Mouse (Mus musculus): Measurements from ENCODE around the gene Cdpf1. TPM values are rescaled to one million over a fixed set of nuclear protein-coding genes. Genes with fewer than 3 reads are reported as not detected.

Gene Cdpf1
- polyA plus RNA-seq, 1 experiment from 2014 or later, result 26.8 TPM

DNA sequence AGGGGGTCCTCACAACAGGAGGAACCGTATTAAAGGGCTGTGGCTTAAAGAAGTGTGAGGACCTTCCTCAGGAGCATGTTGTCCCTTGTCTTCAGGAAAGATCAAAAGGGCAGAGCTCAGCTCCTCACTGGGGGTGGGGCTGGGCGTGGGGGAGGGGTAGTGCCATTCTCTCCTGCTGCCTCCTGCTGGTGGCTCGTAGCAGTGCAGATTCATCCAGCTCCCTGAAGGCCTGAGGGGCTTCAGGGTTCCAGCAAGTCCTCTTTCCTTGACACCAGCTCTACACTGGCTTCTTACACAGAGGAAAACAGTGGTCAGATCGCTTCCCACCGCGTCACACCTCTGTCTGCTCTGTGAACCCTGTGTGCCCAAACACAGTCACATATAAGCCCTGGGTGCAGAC, 29.5 kb upstream of the Cdpf1 start:
- H3K9ac ChIP-seq, result no peak overlapping the region
- no peaks in the 10 kb centered on the region for H3K4me1 ChIP-seq (ENCODE audit: insufficient read depth)
- H3K36me3 ChIP-seq (ENCODE audit: insufficient read depth), result no peaks in the 10 kb centered on the region
- WGBS, result 28% methylated on average over 6 of the region's 6 CpGs
- H3K9me3 ChIP-seq (ENCODE audit: low read depth, low read length), result no peaks in the 10 kb centered on the region
- H3K4me2 ChIP-seq, result no peak overlapping the region
- peak; percentile 63 for TF ChIP-seq CTCF (IDR thresholded peaks at IDR 0.05; ENCODE audit: low read depth)
- H3K27ac ChIP-seq (ENCODE audit: low read depth), result no peak overlapping the region
- DNase-seq, result no peak
- no peak overlapping the region for H3K4me3 ChIP-seq (ENCODE audit: low read depth, low read length)
- no peaks in the 10 kb centered on the region for H3K27me3 ChIP-seq (ENCODE audit: insufficient read depth, low read length)
- no peak for ATAC-seq (ENCODE audit: insufficient read depth)

GRCm38 (mm10) chr15:85836887-85837286, 25.4 kb upstream of the Cdpf1 start:
- no peak for TF ChIP-seq CTCF (IDR thresholded peaks at IDR 0.05; ENCODE audit: low read depth)
- H3K27ac ChIP-seq (ENCODE audit: low read depth), result no peak overlapping the region
- WGBS, result 91% methylated on average over 5 of the region's 5 CpGs

GRCm38 (mm10) chr15:85835335-85835734, 23.8 kb upstream of the Cdpf1 start:
- Histone ChIP-seq H3K27ac (ENCODE audit: low read depth) (no peak overlapping the region), H3K4me3 (ENCODE audit: low read depth, low read length) (no peak overlapping the region), H3K4me2 (no peak overlapping the region), H3K9ac (no peak overlapping the region), H3K4me1 (ENCODE audit: insufficient read depth) (no peaks in the 10 kb centered on the region), H3K9me3 (ENCODE audit: low read depth, low read length) (no peaks in the 10 kb centered on the region), H3K36me3 (ENCODE audit: insufficient read depth) (no peaks in the 10 kb centered on the region), H3K27me3 (ENCODE audit: insufficient read depth, low read length) (no peaks in the 10 kb centered on the region)
- 47% methylated on average over 3 of the region's 3 CpGs for WGBS
- no peak for ATAC-seq (ENCODE audit: insufficient read depth)
- peak; percentile 32; the same call in 1 of the 2 replicates for TF ChIP-seq CTCF (IDR thresholded peaks at IDR 0.05; ENCODE audit: low read depth)
- DNase-seq, result no peak

More at GRCm38 (mm10) chr15:85836887-85837286, 25.4 kb upstream of the Cdpf1 start:
- H3K36me3 ChIP-seq (ENCODE audit: insufficient read depth), result no peaks in the 10 kb centered on the region
- no peaks in the 10 kb centered on the region for H3K27me3 ChIP-seq (ENCODE audit: insufficient read depth, low read length)
- H3K4me1 ChIP-seq (ENCODE audit: insufficient read depth), result no peaks in the 10 kb centered on the region
- no peak overlapping the region for H3K4me3 ChIP-seq (ENCODE audit: low read depth, low read length)
- H3K4me2 ChIP-seq, result no peak overlapping the region
- ATAC-seq (ENCODE audit: insufficient read depth) (no peak), DNase-seq (no peak)
- no peak overlapping the region for H3K9ac ChIP-seq
- no peaks in the 10 kb centered on the region for H3K9me3 ChIP-seq (ENCODE audit: low read depth, low read length)

GRCm38 (mm10) chr15:85832599-85832998, 21.1 kb upstream of the Cdpf1 start:
- Histone ChIP-seq H3K27me3 (ENCODE audit: insufficient read depth, low read length) (no peaks in the 10 kb centered on the region), H3K27ac (ENCODE audit: low read depth) (no peak overlapping the region), H3K4me3 (ENCODE audit: low read depth, low read length) (peak overlapping the region; percentile 53), H3K36me3 (ENCODE audit: insufficient read depth) (no peaks in the 10 kb centered on the region), H3K4me2 (peak overlapping the region; percentile 85), H3K4me1 (ENCODE audit: insufficient read depth) (no peaks in the 10 kb centered on the region), H3K9me3 (ENCODE audit: low read depth, low read length) (no peaks in the 10 kb centered on the region), H3K9ac (peak overlapping the region; percentile 52)
- no peak for ATAC-seq (ENCODE audit: insufficient read depth)
- TF ChIP-seq CTCF (IDR thresholded peaks at IDR 0.05; ENCODE audit: low read depth), result no peak
- 44% methylated on average over 8 of the region's 8 CpGs for WGBS
- no peak for DNase-seq

DNA sequence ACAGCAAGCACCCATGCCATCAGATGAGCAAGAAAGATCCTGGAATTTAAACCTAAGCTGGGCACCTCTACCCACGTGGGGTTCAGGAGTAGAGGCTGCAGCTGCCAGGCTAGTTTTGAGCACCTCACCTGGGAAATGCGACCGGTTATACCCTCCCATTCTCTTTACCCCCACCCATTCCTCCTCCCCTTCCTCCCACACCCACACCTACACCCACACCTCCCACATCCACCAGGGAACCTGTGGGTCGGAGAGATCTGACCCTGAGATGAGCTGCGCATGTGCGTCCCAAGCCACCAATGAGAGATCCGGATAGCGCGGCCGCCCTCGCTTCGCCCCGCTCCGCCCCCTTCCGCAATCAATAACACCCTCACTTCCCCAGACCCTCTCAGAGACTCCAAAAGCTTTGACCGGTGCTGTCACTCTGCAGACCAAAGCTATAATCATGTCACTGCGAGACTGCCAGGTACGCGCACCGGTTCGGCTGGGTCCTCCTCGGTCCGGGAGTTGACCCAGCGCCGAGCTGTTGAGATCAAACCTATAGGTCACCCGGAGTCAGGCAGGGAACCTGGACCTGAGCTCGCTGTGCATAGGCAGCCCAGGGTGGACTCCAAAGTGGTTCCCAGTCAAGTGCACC, 20.6 kb upstream of the Cdpf1 start, which contains the start of gene Ttc38:
Gene Ttc38 (plus strand): TSS at position 353 of the 637 bp plus-strand sequence.
- Histone ChIP-seq H3K4me1 (ENCODE audit: insufficient read depth) (no peaks in the 10 kb centered on the region), H3K4me2 (peak within 1 kb of the TSS; percentile 85), H3K36me3 (ENCODE audit: insufficient read depth) (no peaks in the 10 kb centered on the region), H3K4me3 (ENCODE audit: low read depth, low read length) (peak within 1 kb of the TSS; percentile 53), H3K9me3 (ENCODE audit: low read depth, low read length) (no peaks in the 10 kb centered on the region), H3K27me3 (ENCODE audit: insufficient read depth, low read length) (no peaks in the 10 kb centered on the region), H3K27ac (ENCODE audit: low read depth) (peak within 1 kb of the TSS; percentile 36; the same call in 1 of the 2 replicates), H3K9ac (peak within 1 kb of the TSS; percentile 52)
- under 1% methylated on average over 27 of the region's 27 CpGs for WGBS
- TF ChIP-seq CTCF (IDR thresholded peaks at IDR 0.05; ENCODE audit: low read depth), result 0 out of 2 replicates have a peak, but pooled peaks have one; percentile 11
- DNase-seq (peak; percentile 79), ATAC-seq (ENCODE audit: insufficient read depth) (peak; percentile 92)

DNA sequence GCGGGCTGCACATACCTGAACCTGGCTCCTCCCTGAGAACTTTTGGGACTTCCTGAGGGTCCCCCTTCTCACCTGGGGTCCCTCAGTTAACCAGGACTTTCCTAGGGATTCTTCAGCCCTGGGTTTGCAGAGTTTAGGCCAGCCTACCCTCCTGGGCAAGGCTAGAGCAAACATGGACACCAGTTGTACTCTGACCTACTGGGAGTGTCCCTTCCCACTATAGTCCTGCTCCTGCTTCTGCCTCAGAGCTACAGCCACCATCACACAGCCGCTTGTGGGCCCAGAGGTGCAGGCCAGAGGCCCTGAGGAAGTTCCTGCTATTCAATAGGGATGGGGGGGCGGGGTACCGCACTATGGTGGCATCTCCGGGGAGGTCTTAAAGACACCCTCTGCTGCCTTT, 18.0 kb upstream of the Cdpf1 start:
- no peak overlapping the region for H3K4me3 ChIP-seq (ENCODE audit: low read depth, low read length)
- H3K27ac ChIP-seq (ENCODE audit: low read depth), result no peak overlapping the region
- no peaks in the 10 kb centered on the region for H3K4me1 ChIP-seq (ENCODE audit: insufficient read depth)
- 67% methylated on average over 5 of the region's 5 CpGs for WGBS
- no peak overlapping the region for H3K4me2 ChIP-seq
- no peaks in the 10 kb centered on the region for H3K36me3 ChIP-seq (ENCODE audit: insufficient read depth)
- H3K9me3 ChIP-seq (ENCODE audit: low read depth, low read length), result no peaks in the 10 kb centered on the region
- no peak overlapping the region for H3K9ac ChIP-seq
- no peaks in the 10 kb centered on the region for H3K27me3 ChIP-seq (ENCODE audit: insufficient read depth, low read length)
- DNase-seq (no peak), ATAC-seq (ENCODE audit: insufficient read depth) (no peak)
- no peak for TF ChIP-seq CTCF (IDR thresholded peaks at IDR 0.05; ENCODE audit: low read depth)

- H3K4me1 ChIP-seq (ENCODE audit: insufficient read depth), result no peaks in the 10 kb centered on the region
- 67% methylated on average over 4 of the region's 4 CpGs for WGBS
- DNase-seq, result no peak
- H3K9me3 ChIP-seq (ENCODE audit: low read depth, low read length), result no peaks in the 10 kb centered on the region
- no peak overlapping the region for H3K27ac ChIP-seq (ENCODE audit: low read depth)
- no peak overlapping the region for H3K9ac ChIP-seq
- no peak overlapping the region for H3K4me2 ChIP-seq
- no peaks in the 10 kb centered on the region for H3K36me3 ChIP-seq (ENCODE audit: insufficient read depth)
- no peak for TF ChIP-seq CTCF (IDR thresholded peaks at IDR 0.05; ENCODE audit: low read depth)
- ATAC-seq (ENCODE audit: insufficient read depth), result no peak
- H3K27me3 ChIP-seq (ENCODE audit: insufficient read depth, low read length), result no peaks in the 10 kb centered on the region
- H3K4me3 ChIP-seq (ENCODE audit: low read depth, low read length), result no peak overlapping the region
These were observed 16.6 kb upstream of the Cdpf1 start for GRCm38 (mm10) chr15:85828071-85828470.

All from lung, embryonic 14.5 days (tissue).